Mouse (Mus musculus) right cerebral cortex, postnatal 4 days (tissue): ENCODE measurements around the gene Nhlh2.

Source experiments
- DNase-seq: peaks from one replicate; pipeline ENCODE4 v3.0.0-alpha.2; 2022

The Nhlh2 gene

GRCm38 (mm10) chr3:102027880-102028279 lies 18.0 kb downstream of the Nhlh2 start:
- DNase-seq = no peak

- DNase-seq = no peak
Measured at GRCm38 (mm10) chr3:102037806-102038205, 27.9 kb downstream of the Nhlh2 start.

- no peak for DNase-seq
Measured at GRCm38 (mm10) chr3:102038608-102039007, 28.7 kb downstream of the Nhlh2 start.

DNA sequence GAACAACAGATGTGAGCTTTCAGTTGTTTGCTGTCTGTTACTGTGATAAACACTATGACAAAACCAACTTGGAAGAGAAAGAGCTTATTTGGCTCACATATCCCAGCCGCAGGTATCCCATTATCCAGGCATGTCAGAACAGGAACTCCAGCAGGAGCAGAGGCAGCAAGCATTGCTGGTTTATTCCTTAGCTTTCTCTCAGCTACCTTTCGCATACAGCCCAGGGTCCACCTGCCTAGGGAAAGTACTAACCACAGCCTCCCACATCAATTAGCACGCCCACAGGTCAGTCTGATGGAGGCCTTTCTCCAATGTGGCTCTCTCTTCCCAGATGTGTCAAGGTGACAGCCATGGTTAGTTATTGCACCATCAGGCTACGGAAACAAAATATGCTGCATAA lies 31.8 kb downstream of the Nhlh2 start:
- DNase-seq = no peak

DNA sequence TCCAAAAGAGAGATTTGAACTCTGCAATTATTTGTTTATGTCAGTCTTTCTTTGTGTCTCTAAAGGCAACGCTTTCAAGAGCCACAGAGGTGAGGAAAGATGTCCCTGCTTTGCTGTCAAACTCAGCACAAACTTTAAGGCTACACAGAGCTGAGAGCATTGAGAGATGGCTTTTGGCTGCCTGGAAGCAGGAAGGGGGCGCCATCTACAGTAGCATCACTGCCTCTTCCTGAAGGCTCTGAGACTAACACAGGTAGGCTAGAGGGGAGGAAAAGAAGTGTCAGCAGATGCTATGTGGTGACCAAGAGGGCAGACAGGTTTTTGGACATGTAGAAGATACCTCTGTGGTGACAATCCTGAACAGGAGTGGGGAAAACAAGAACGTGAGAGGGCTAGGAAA lies 35.2 kb downstream of the Nhlh2 start:
- no peak for DNase-seq

DNA sequence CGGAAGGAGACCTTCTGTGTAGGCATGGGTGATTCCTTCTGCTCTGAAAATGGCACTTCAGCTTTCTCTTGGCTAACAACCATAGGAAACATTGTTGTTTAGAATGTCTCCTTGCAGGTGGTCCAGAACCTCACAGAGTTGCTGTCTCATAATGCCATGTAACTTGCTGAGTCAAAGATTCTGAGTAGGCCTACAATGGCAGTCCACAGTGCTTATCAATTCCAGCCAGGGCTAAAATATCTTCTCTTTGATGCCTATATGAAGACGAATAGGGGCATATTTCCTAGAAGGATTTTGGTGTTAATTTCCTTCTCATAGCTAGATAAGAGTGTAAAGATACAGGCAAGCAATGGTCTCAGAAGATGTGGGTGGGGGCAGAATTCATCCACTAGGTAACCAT lies 37.7 kb downstream of the Nhlh2 start:
- no peak for DNase-seq

GRCm38 (mm10) chr3:102049207-102050104 lies 39.6 kb downstream of the Nhlh2 start:
- no peak for DNase-seq

DNA sequence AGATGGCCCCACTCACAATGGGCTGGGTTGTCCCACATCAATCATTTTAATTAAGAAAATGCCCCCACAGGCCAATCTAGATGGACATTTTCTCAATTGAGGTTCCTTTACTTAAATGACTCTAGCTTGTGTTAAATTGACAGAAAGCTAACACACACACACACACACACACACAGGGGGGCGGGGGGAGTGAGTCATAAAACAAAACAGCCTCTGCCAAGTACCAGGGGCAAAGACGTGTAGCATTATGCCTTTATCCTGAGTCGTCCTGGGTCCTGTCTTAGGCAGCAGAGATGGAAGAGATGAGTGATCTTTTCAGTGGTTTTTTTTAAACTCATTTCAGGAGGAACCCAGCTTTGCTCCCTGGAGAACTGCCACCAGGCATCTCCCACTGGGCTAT lies 42.2 kb downstream of the Nhlh2 start:
- DNase-seq = no peak

GRCm38 (mm10) chr3:102053293-102053692 lies 43.4 kb downstream of the Nhlh2 start:
- DNase-seq = no peak

DNA sequence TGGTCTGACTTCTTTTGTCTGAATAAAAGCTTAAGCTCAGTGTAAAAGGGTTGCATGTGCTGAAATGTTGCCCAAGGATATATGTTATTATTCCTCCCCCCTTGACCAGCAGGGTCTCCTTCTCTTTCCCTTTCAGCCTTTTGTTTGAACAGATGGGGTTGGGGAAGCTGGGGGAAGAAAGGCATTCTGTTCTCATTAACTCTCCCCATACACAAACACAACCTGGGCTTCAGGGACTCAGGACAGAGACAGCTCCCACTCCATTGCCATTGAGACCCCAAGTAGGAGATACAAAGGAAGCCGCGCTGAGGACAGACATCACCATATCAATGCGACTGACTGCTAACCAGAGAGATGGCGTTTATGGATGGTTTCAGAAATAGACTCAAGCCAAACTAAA lies 46.0 kb downstream of the Nhlh2 start:
- DNase-seq = no peak

DNA sequence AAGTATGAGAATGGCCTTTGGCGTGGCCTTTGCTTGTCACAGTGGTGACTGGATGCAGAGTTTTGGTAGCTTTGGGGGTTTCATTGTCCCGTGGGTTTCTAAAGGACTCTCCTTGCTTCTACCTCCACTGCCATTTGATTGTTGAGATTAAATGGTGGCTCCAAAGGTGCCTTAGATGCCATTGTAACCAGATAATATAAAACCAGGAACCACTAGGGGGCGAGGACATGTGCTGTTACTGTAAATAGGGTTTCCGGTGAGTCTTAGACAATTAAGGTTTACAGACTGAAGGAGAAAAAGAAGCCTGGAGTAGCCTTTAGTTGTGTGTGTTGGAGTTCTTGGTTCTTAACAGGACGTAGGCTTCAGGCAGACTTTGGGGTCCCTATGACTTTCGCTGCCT lies 50.2 kb downstream of the Nhlh2 start:
- DNase-seq = no peak

DNA sequence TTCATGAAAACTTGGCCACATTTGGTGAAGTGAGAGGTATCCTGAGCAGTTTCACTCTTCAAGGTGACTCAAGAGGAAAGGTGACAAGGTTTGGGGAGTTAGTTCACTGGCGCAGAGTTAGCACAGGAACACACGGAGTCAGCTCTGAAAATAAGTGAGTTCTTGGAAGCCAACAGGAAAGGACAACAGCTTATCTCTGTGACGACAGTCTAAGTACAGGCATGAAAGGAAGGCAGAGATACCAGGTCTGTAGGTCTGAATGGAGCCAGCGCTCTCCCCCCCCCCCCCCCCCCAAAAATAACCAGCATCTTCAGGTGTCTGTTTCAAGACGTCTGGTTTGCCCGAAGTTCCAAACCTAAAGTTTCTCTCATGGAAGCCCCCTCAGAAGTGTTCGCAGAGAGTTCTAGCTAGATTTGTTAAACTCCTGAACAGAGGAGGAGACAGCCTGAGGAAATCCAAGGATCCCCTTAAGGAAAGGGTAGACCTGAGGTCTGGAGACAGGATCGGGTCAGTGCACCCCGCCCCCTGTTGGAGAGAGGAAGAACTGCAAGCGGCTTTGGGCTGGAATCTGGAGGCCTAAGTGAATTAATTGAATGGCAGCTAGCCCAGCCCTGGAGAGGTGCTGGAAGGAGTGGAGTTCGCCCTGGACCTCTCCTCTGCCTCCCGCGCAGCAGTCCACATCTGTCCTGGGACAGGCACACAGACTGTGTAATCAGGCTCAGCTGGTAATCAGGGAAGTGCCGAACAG lies 52.2 kb downstream of the Nhlh2 start:
- peak; percentile 20 for DNase-seq

- no peak for DNase-seq
Measured at GRCm38 (mm10) chr3:102062671-102063010, 52.8 kb downstream of the Nhlh2 start.

DNA sequence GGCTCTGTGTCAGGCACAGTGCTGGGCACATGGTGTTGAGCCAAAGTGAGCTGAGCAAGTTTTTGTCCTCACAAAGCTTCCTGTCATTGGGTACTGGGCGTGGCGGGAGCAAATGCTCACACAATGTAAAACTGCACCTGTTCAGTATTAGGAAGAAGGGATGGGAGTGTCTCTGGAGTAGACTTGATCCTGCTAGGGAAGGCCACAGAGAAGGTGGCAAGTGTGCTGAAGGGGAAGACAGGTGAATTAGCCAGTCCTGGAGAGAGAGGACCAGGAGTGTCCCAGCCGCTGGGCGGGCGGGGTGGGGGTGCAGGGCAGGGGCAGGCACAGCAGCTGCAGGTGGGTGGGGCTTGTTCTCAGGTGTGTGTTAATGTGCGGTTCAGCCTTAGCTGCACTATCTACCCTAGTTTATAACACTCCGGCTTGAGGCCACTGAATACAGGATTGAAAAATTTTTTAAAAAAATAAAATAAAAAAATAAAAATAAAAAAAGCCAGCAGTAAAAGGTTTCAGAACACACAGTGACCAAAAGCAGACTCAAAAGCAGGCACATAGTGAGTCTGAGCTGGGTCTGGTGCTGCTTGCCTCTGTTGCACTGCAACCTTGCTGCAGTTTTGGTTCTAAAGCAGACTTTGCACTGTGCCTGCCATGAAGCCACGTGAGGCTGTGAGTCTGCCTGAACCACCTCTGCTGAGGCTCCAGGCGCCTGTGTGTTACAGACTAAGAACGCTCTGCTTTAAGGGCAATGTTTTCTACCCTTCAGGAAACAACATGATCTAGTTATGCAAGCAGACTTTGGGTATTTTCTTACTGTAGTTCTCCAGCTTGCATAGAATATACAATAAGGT lies 53.6 kb downstream of the Nhlh2 start:
- no peak for DNase-seq

- DNase-seq = no peak
Measured at GRCm38 (mm10) chr3:102064566-102064965, 54.7 kb downstream of the Nhlh2 start.
